Mouse (Mus musculus): ENCODE results near the gene Maml3. TPM values are rescaled to one million over a fixed set of nuclear protein-coding genes. Genes with fewer than 3 reads are reported as not detected.
A peak's percentile ranks its signal among the peaks of the same experiment; 100 is the strongest.

Gene Maml3
- polyA plus RNA-seq, 1 experiment = 3.1 TPM

DNA sequence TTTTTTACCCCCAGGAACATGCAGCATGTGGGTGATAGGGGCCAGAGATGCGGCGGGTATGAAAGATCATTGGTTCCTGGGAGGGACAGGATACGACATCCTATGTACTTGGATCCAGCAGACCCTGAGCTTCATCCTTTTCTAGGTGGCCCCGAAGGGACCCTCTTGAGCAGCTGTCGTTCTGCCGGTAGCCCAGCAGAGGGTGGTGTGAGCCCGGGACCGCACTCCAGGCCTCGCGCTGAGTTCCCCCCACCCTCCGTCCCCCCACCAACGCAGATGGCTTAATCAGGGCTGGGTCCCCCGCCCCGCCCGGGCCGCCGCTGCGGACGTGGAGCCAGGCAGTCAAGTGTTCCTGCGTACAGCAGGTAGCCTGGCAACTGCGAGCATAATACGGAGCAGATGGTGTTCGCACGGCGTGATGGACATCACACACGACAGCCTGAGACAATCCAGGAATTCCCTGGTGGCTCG, 403.6 kb downstream of the Maml3 start:
- Histone ChIP-seq H3K27me3 (ENCODE audit: control insufficient read depth, insufficient read depth, insufficient read length) (no peaks in the 10 kb centered on the region), H3K36me3 (ENCODE audit: control insufficient read depth, insufficient read depth) (no peaks in the 10 kb centered on the region), H3K4me3 (no peak overlapping the region), H3ac (ENCODE audit: control insufficient read depth, insufficient read length) (no peak overlapping the region), H3K4me2 (ENCODE audit: low read depth) (peak overlapping the region; percentile 55), H3K79me2 (ENCODE audit: control insufficient read depth, insufficient read depth) (no peaks in the 10 kb centered on the region)
- TF ChIP-seq MYOG (IDR thresholded peaks at IDR 0.05; ENCODE audit: control insufficient read depth in 1 of 3, insufficient read depth in 1 of 3, insufficient read length in 2 of 3, low read depth in 2 of 3) (peak in 2 of 3 experiments; percentile 43 to 44), POLR2A (IDR thresholded peaks at IDR 0.05; ENCODE audit: insufficient read length, low read depth) (no peak), MYOD1 (IDR thresholded peaks at IDR 0.05; ENCODE audit: control insufficient read depth in 1 of 3, insufficient read length in 2 of 3, low read depth in 2 of 3) (peak in 2 of 3 experiments; percentile 21 to 43)

DNA sequence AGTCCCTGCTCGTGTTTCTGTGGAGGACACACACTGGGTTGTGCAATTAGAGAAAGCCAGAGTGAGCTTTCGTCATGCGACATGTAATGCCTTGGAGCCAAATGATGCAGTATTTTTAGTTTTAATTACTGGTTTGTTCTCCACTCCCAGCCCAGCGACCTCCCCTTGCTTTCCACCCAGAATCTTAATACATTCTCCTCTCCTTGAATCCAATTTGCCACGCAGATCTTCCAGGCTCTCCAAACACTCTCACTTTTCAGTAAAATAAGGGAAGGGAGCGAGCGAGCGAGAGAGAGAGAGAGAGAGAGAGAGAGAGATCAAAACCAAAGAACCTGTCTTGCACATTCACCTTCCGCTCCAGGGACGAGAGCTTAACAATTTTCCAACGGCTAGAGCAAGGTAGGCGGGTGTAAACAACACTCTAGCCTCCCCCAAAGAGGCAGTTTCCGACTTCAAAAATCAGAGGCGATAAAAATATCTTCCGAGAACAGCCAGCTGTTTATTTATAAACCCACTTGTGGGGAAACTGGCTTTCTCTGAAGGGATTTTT, 404.1 kb downstream of the Maml3 start:
- Histone ChIP-seq H3K36me3 (ENCODE audit: control insufficient read depth, insufficient read depth) (no peaks in the 10 kb centered on the region), H3K4me3 (no peak overlapping the region)

DNA sequence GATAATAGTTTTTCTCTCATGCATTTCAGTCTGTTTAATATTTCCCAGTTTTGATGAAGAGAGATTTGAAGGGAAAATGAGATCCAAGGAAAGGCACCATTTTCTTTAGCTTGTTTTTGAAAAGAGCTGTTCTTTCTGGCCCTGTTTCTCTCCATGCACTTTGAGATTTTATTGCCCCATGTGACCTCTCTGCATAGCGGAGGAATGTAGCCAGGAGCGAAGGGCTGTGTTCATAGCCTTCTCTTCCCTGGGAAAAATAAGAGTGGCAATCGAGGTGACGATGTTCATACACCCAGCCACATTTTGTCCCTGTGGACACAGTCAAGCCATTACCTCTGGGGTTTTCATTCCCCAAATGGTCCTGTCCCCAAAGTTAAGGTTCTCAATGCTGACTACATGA, 404.8 kb downstream of the Maml3 start:
- H3K27me3 ChIP-seq (ENCODE audit: control insufficient read depth, insufficient read depth, insufficient read length) = no peaks in the 10 kb centered on the region
- no peak overlapping the region for H3K4me3 ChIP-seq
- H3ac ChIP-seq (ENCODE audit: control insufficient read depth, insufficient read length) = no peak overlapping the region
- H3K4me2 ChIP-seq (ENCODE audit: low read depth) = no peak overlapping the region
- TF ChIP-seq TCF12 (IDR thresholded peaks at IDR 0.05; ENCODE audit: insufficient read depth, poor library complexity, severe bottlenecking) (no peak), POLR2A (IDR thresholded peaks at IDR 0.05; ENCODE audit: insufficient read length, low read depth) (no peak), MYOG (IDR thresholded peaks at IDR 0.05; ENCODE audit: control insufficient read depth in 1 of 3, insufficient read depth in 1 of 3, insufficient read length in 2 of 3, low read depth in 2 of 3) (no peak)
- no peaks in the 10 kb centered on the region for H3K36me3 ChIP-seq (ENCODE audit: control insufficient read depth, insufficient read depth)
- H3K79me2 ChIP-seq (ENCODE audit: control insufficient read depth, insufficient read depth) = no peaks in the 10 kb centered on the region

More for the DNA sequence above, 404.1 kb downstream of the Maml3 start:
- no peak for TF ChIP-seq MYOD1 (IDR thresholded peaks at IDR 0.05; ENCODE audit: control insufficient read depth in 1 of 3, insufficient read length in 2 of 3, low read depth in 2 of 3)
- no peak for TF ChIP-seq CEBPB (IDR thresholded peaks at IDR 0.05; ENCODE audit: insufficient read depth, poor library complexity, severe bottlenecking)
- TF ChIP-seq E2F4 (IDR thresholded peaks at IDR 0.05; ENCODE audit: insufficient read depth) = no peak
- TF ChIP-seq USF1 (IDR thresholded peaks at IDR 0.05; ENCODE audit: low read depth) = no peak
- TF ChIP-seq POLR2AphosphoS2 (IDR thresholded peaks at IDR 0.05; ENCODE audit: insufficient read length, low read depth) = no peak
- no peak for TF ChIP-seq SRF (IDR thresholded peaks at IDR 0.05; ENCODE audit: control insufficient read depth, insufficient read length, low read depth)
- TF ChIP-seq MYOG (IDR thresholded peaks at IDR 0.05; ENCODE audit: control insufficient read depth in 1 of 3, insufficient read depth in 1 of 3, insufficient read length in 2 of 3, low read depth in 2 of 3) = no peak
- no peak for TF ChIP-seq REST (IDR thresholded peaks at IDR 0.05; ENCODE audit: insufficient read depth, insufficient read length)
- no peak for TF ChIP-seq TCF3 (IDR thresholded peaks at IDR 0.05; ENCODE audit: insufficient read length, low read depth)
- TF ChIP-seq TCF12 (IDR thresholded peaks at IDR 0.05; ENCODE audit: insufficient read depth, poor library complexity, severe bottlenecking) = no peak
- no peak for TF ChIP-seq POLR2A (IDR thresholded peaks at IDR 0.05; ENCODE audit: insufficient read length, low read depth)
- TF ChIP-seq MAX (IDR thresholded peaks at IDR 0.05; ENCODE audit: low read depth) = no peak
- H3K79me2 ChIP-seq (ENCODE audit: control insufficient read depth, insufficient read depth) = no peaks in the 10 kb centered on the region
- H3K27me3 ChIP-seq (ENCODE audit: control insufficient read depth, insufficient read depth, insufficient read length) = no peaks in the 10 kb centered on the region
- no peak overlapping the region for H3ac ChIP-seq (ENCODE audit: control insufficient read depth, insufficient read length)
- H3K4me2 ChIP-seq (ENCODE audit: low read depth) = peak overlapping the region; percentile 55

DNA sequence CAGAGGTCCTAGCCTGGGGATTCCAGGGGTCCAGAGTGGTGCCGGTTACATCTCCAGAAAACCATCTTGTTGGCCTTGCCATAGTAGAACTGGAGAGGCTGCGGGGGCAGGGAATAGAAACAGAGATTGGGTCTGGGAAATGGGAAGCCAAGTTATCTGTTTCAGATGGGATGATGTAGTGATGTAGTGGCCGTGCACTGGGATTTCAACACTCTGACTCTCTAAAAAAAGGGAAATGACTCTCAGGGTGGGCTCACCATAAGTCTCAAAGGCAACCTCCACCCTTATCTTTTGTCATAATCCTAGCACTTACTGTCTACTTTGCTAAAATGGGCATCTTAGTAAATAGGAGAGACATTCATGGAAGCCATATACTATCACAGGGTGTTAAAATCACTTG, 406.9 kb downstream of the Maml3 start:
- Histone ChIP-seq H3K79me2 (ENCODE audit: control insufficient read depth, insufficient read depth) (no peaks in the 10 kb centered on the region), H3K4me3 (no peak overlapping the region), H3ac (ENCODE audit: control insufficient read depth, insufficient read length) (no peak overlapping the region), H3K4me2 (ENCODE audit: low read depth) (no peak overlapping the region), H3K27me3 (ENCODE audit: control insufficient read depth, insufficient read depth, insufficient read length) (no peaks in the 10 kb centered on the region), H3K36me3 (ENCODE audit: control insufficient read depth, insufficient read depth) (no peaks in the 10 kb centered on the region)
- TF ChIP-seq POLR2A (IDR thresholded peaks at IDR 0.05; ENCODE audit: insufficient read length, low read depth) (no peak), TCF12 (IDR thresholded peaks at IDR 0.05; ENCODE audit: insufficient read depth, poor library complexity, severe bottlenecking) (no peak), MAX (IDR thresholded peaks at IDR 0.05; ENCODE audit: low read depth) (no peak), USF1 (IDR thresholded peaks at IDR 0.05; ENCODE audit: low read depth) (no peak), MYOD1 (IDR thresholded peaks at IDR 0.05; ENCODE audit: control insufficient read depth in 1 of 3, insufficient read length in 2 of 3, low read depth in 2 of 3) (no peak), MYOG (IDR thresholded peaks at IDR 0.05; ENCODE audit: control insufficient read depth in 1 of 3, insufficient read depth in 1 of 3, insufficient read length in 2 of 3, low read depth in 2 of 3) (no peak), POLR2AphosphoS2 (IDR thresholded peaks at IDR 0.05; ENCODE audit: insufficient read length, low read depth) (no peak), CEBPB (IDR thresholded peaks at IDR 0.05; ENCODE audit: insufficient read depth, poor library complexity, severe bottlenecking) (no peak), SRF (IDR thresholded peaks at IDR 0.05; ENCODE audit: control insufficient read depth, insufficient read length, low read depth) (no peak), E2F4 (IDR thresholded peaks at IDR 0.05; ENCODE audit: insufficient read depth) (no peak), TCF3 (IDR thresholded peaks at IDR 0.05; ENCODE audit: insufficient read length, low read depth) (no peak), REST (IDR thresholded peaks at IDR 0.05; ENCODE audit: insufficient read depth, insufficient read length) (no peak)

DNA sequence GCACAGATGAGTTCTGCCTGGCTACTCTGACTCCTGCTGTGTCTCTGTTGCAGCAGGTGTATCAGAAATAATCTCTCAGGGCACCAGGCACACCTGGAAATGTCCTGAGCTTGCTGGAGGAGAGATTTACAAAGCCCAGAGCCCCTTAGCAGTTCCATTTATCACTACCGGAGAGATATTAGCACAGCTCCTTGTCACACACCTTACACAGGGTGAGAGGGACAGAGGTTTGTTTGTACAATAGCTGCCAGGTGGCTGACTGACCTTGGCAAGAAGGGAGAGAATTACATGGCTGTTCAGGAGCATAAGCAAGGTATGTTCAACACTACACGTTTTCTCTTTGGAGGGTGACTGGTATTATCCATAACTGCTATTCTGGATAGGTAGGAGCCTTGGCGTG, 409.2 kb downstream of the Maml3 start:
- no peak for TF ChIP-seq SRF (IDR thresholded peaks at IDR 0.05; ENCODE audit: control insufficient read depth, insufficient read length, low read depth)
- no peaks in the 10 kb centered on the region for H3K27me3 ChIP-seq (ENCODE audit: control insufficient read depth, insufficient read depth, insufficient read length)
- H3K36me3 ChIP-seq (ENCODE audit: control insufficient read depth, insufficient read depth) = no peaks in the 10 kb centered on the region
- H3ac ChIP-seq (ENCODE audit: control insufficient read depth, insufficient read length) = no peak overlapping the region
- H3K4me2 ChIP-seq (ENCODE audit: low read depth) = no peak overlapping the region
- H3K4me3 ChIP-seq = no peak overlapping the region
- H3K79me2 ChIP-seq (ENCODE audit: control insufficient read depth, insufficient read depth) = no peaks in the 10 kb centered on the region

All from myocyte (in vitro differentiated cells).